Mouse (Mus musculus) liver, embryonic 14.5 days (tissue): ENCODE measurements around the gene BC028528. TPM values are rescaled to one million over a fixed set of nuclear protein-coding genes. Genes with fewer than 3 reads are reported as not detected.
A peak's percentile ranks its signal among the peaks of the same experiment; 100 is the strongest.

Experiments
- ATAC-seq: fragments of 200-750 bp; cut with Nextera tagmentation; 2 replicates; pipeline ENCODE4 v1.8.0; 2017; ENCODE audit warnings: moderate number of reproducible peaks, mild to moderate bottlenecking, moderate library complexity; ENCODE audit not compliant: insufficient read depth
- DNase-seq, 3 experiments: peaks; one replicate each; pipeline ENCODE4 v3.0.0-alpha.2; 2012 to 2013; ENCODE audit warnings: low read depth in 3 of 3, low spot score in 3 of 3
- H3K27ac ChIP-seq: fragments of 300-500 bp; sonication (generic); 2 replicates; pipeline ENCODE4 v1.5.1; 2014; ENCODE audit warnings: moderate library complexity, mild to moderate bottlenecking, control low read depth, inconsistent platforms
- H3K27me3 ChIP-seq: fragments of 300-500 bp; sonication (generic); 2 replicates; pipeline ENCODE4 v1.6.1; 2014; ENCODE audit warnings: mild to moderate bottlenecking, low read length, moderate library complexity; ENCODE audit not compliant: control insufficient read depth, insufficient read depth
- H3K36me3 ChIP-seq: fragments of 300-500 bp; sonication (generic); replicated peaks from 2 replicates; pipeline ENCODE4 v1.6.1; 2014; ENCODE audit warnings: low read depth; ENCODE audit not compliant: control insufficient read depth, insufficient read depth
- H3K4me1 ChIP-seq, 2 experiments: fragments of 200-500 bp in 1 of 2; fragments of 300-500 bp in 1 of 2; sonication (generic) in 1 of 2; replicated peaks; 2 replicates each; pipeline ENCODE4 v1.6.1; 2012 to 2014; ENCODE audit warnings: antibody characterized with exemption in 1 of 2, inconsistent platforms in 1 of 2, low read length in 1 of 2; ENCODE audit not compliant: control insufficient read depth in 2 of 2, insufficient read depth in 2 of 2
- H3K4me2 ChIP-seq: fragments of 300-500 bp; sonication (generic); 2 replicates; pipeline ENCODE4 v1.6.1; 2014; ENCODE audit warnings: low read depth, mild to moderate bottlenecking, control low read depth, moderate library complexity
- H3K4me3 ChIP-seq, 2 experiments: fragments of 200-500 bp in 1 of 2; fragments of 300-500 bp in 1 of 2; sonication (generic) in 1 of 2; 2 replicates each; pipeline ENCODE4 v1.5.1; 2012 to 2014; ENCODE audit warnings: low read depth in 2 of 2, low read length in 2 of 2, mild to moderate bottlenecking in 2 of 2, control low read depth in 1 of 2, inconsistent platforms in 1 of 2, moderate library complexity in 1 of 2; ENCODE audit not compliant: insufficient read depth in 1 of 2
- H3K9ac ChIP-seq: fragments of 300-500 bp; sonication (generic); replicated peaks from 2 replicates; pipeline ENCODE4 v1.6.1; 2014; ENCODE audit warnings: mild to moderate bottlenecking, control low read depth, moderate library complexity
- H3K9me3 ChIP-seq: fragments of 300-500 bp; sonication (generic); 2 replicates; pipeline ENCODE4 v1.6.1; 2016; ENCODE audit warnings: low read length, mixed read lengths; ENCODE audit not compliant: control insufficient read depth
- CTCF ChIP-seq: IDR thresholded peaks from 2 replicates; pipeline ENCODE4 v1.5.1; 2016; ENCODE audit warnings: antibody characterized with exemption, low read depth, control low read depth
- EP300 ChIP-seq: IDR thresholded peaks from 2 replicates; pipeline ENCODE4 v1.6.1; 2016; ENCODE audit warnings: antibody characterized with exemption, low read depth
- WGBS: fragments of 180-500 bp; shearing (Covaris S2); extraction: QIAGEN DNeasy Blood & Tissue Kit; methylation state at CpG from one replicate; pipeline ENCODE4 v1.1.7; 2014; ENCODE audit not compliant: insufficient replicate concordance; 5-methylcytosine and 5-hydroxymethylcytosine counted together
- polyA plus RNA-seq, 2 experiments: library from polyadenylated mRNA; depleted of rRNA in 1 of 2; stranded (reverse) in 1 of 2; unstranded in 1 of 2; fragments of >200 nt; fragmentation: Nextera tagmentation in 1 of 2; extraction: Ambion mirVana in 1 of 2; gene quantifications; 2 replicates each; pipeline versions ENCODE4 v1.2.1 to v1.2.3; 2012 to 2014

Gene BC028528
- polyA plus RNA-seq, 2 experiments = 5.1 TPM

DNA sequence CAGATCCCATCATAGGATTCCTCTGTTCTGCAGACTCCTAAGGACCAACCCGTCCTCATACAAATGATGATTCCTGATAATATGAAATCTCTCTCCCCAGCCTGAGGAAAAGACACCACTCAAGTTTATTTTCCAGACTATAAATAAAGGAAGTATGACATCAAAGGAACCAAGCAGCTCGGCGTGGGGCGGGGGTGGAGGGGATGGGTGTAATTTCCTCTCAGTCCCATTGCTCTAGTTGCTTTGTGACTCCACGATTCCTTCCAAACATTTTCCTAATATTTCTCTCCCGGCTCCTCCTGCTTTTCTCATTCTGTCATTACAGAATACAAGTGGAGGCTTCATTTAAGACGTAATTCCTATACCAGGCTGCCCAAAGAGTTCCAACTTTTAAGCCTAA lies 1.3 kb upstream of the BC028528 start:
- no peak for ATAC-seq
- H3K9ac ChIP-seq = peak overlapping the region; percentile 59
- H3K4me3 ChIP-seq = peak overlapping the region; percentile 63 to 74

DNA sequence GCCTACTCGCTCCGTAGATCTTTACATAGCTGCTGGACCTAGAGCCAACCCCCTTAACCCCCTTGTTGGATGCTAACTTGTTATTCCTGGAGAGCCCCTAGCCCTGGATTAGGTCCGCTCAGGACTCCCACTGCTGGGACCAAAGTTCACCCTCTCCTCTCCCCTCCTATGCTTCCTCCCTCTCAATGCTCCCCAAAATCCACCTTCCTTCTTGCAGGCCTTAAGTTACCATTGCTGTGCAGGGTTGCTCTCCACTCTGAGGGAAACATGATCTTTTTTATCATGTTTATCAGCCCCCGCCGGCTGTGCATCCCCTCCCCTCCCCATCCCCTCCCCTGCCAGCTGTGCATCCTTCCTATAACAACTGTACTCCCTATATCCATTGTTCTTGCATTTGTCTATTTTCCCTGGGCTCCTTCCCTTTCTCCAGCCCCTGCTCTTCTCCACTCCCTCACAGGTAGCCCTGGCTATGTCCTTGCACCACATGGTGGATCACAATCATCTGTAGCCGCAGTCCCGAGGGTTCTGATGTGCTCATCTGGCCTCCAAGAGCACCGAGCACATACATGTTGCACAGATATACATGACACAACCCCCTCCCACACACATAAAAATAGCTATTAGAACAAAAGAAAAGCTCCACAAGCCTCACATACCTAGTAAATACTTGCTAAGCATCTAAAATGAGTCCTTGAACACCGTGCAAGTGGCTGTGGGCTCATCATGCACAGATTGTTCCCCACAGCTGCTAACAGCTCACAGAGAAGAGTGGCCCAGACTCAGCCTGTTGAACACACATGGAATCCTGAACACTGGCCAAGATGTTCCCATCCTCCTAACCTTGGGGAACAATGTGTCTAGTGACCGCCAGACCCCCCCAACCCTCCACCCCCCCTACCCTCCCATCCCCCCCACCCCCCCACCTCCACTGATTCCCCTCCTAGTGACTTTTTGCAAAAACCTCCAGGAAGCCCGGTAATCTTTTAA lies 554 bp upstream of the BC028528 start:
- WGBS = 29% methylated on average over 11 of the region's 11 CpGs
- no peak overlapping the region for H3K27ac ChIP-seq
- H3K36me3 ChIP-seq = no peaks in the 10 kb centered on the region
- no peaks in the 10 kb centered on the region; the same call in 1 of the 2 replicates for H3K27me3 ChIP-seq
- no peak for DNase-seq
- H3K4me3 ChIP-seq = no peak overlapping the region; a peak in 1 of 4 replicates
- H3K9ac ChIP-seq = no peak overlapping the region
- peak overlapping the region; percentile 42 for H3K4me2 ChIP-seq
- peaks cover 15 to 29% of the 10 kb centered on the region in 2 experiments for H3K4me1 ChIP-seq
- no peak for ATAC-seq
- no peaks in the 10 kb centered on the region for H3K9me3 ChIP-seq
- TF ChIP-seq EP300 (no peak), CTCF (no peak)

More for the DNA sequence above, 1.3 kb upstream of the BC028528 start:
- no peaks in the 10 kb centered on the region for H3K36me3 ChIP-seq
- peak overlapping the region; percentile 85 for H3K4me2 ChIP-seq
- DNase-seq = no peak
- H3K27ac ChIP-seq = no peak overlapping the region; the same call in 1 of the 2 replicates
- peaks cover 15 to 29% of the 10 kb centered on the region in 2 experiments for H3K4me1 ChIP-seq
- TF ChIP-seq CTCF = no peak
- no peak for TF ChIP-seq EP300
- WGBS = 14% methylated on average over 7 of the region's 7 CpGs
- no peaks in the 10 kb centered on the region; the same call in 1 of the 2 replicates for H3K27me3 ChIP-seq
- H3K9me3 ChIP-seq = no peaks in the 10 kb centered on the region

DNA sequence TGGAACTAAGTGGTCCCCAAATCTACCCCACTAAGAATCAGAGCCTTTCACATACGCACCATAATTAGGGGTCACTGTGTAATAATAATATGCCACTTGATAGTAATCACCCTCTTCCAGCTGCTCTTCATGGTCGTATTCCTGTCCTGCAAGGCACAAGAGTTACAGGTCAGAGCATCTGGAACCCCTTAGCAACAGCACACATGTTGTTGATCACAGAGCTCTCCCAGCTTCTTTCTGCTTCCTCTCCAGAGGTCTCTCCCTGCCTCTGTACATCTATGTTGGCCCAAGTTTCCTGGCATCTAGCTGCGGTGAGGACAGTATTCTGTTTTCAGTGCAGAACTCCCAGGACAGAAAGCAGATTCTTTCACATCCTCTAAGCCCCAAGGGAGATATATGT lies 2.1 kb downstream of the BC028528 start:
- no peak overlapping the region for H3K4me2 ChIP-seq
- peaks cover 11 to 22% of the 10 kb centered on the region in 2 experiments for H3K4me1 ChIP-seq
- no peak overlapping the region for H3K4me3 ChIP-seq
- WGBS = 66% methylated on average over 3 of the region's 3 CpGs
- no peaks in the 10 kb centered on the region for H3K9me3 ChIP-seq
- no peak overlapping the region for H3K9ac ChIP-seq
- no peak for ATAC-seq
- no peak for TF ChIP-seq EP300
- TF ChIP-seq CTCF = no peak
- H3K27ac ChIP-seq = no peak overlapping the region
- no peak for DNase-seq
- no peaks in the 10 kb centered on the region; the same call in 1 of the 2 replicates for H3K27me3 ChIP-seq
- H3K36me3 ChIP-seq = no peaks in the 10 kb centered on the region

DNA sequence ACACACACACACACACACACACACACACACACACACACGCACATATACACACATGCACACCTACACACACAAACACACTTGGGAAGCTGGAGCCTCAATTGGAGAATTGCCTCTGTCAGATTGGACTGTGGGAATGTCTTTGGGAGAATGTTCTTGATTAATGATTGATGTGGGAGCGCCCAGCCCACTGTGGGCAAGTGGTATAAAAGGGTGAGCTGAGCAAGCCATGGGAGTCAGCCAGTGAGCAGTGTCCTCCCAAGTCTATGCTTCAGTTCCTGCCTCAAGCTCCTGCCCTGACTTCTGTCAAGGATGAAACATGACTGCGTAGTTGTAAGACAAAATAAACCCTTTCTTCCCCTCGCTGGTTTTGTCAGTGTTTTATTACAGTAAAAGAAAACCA lies 4.2 kb downstream of the BC028528 start:
- Histone ChIP-seq H3K4me3 (no peak overlapping the region), H3K27ac (no peak overlapping the region), H3K27me3 (peaks cover 2% of the 10 kb centered on the region; the same call in 1 of the 2 replicates), H3K9ac (no peak overlapping the region), H3K4me2 (no peak overlapping the region), H3K9me3 (no peaks in the 10 kb centered on the region), H3K4me1 (peaks cover 10 to 18% of the 10 kb centered on the region in 2 experiments), H3K36me3 (no peaks in the 10 kb centered on the region)
- DNase-seq (no peak), ATAC-seq (no peak)
- WGBS = 63% methylated on average over 4 of the region's 4 CpGs
- TF ChIP-seq EP300 (no peak), CTCF (no peak)

DNA sequence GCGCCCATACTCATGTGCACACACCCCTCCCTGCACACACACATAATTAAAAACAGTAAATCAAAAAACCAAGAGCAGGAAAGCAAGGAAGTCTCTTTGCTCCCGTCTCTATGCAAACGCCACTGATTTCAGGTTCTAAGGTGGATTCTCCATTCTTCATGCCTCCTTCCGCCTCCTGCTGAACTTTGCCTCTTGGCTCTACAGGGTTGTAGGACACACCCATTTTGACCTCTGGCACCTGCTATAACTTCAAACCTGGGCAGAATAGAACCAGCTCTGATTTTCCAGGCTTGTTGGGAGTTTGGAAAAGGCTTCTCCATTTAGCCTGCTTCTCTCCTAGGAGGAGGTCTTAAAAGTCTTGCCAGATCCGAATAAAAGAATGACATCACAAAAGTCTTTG lies 7.4 kb downstream of the BC028528 start:
- no peak overlapping the region for H3K27ac ChIP-seq

More for the DNA sequence above, 7.4 kb downstream of the BC028528 start:
- no peak overlapping the region for H3K9ac ChIP-seq
- H3K9me3 ChIP-seq = no peaks in the 10 kb centered on the region
- ATAC-seq (no peak), DNase-seq (no peak)
- TF ChIP-seq CTCF = no peak
- TF ChIP-seq EP300 = no peak
- peaks cover 10% of the 10 kb centered on the region for H3K27me3 ChIP-seq
- WGBS = 70% methylated on average over 5 of the region's 5 CpGs
- no peak overlapping the region for H3K4me2 ChIP-seq
- no peaks in the 10 kb centered on the region for H3K36me3 ChIP-seq
- peaks cover 9 to 12% of the 10 kb centered on the region in 2 experiments for H3K4me1 ChIP-seq
- H3K4me3 ChIP-seq = no peak overlapping the region
